Mouse (Mus musculus) forebrain, embryonic 12.5 days (tissue): ENCODE results near the gene Llgl1. TPM values are rescaled to one million over a fixed set of nuclear protein-coding genes. Genes with fewer than 3 reads are reported as not detected.

Source experiments
- ATAC-seq: fragments of 200-750 bp; cut with Nextera tagmentation; 2 replicates; pipeline ENCODE4 v1.8.0; 2017; ENCODE audit warnings: moderate TSS enrichment; ENCODE audit not compliant: low FRiP score
- H3K27ac ChIP-seq: fragments of 300-500 bp; sonication (generic); 2 replicates; pipeline ENCODE4 v1.5.1; 2016; ENCODE audit warnings: mild to moderate bottlenecking
- H3K27me3 ChIP-seq: fragments of 300-500 bp; sonication (generic); 2 replicates; pipeline ENCODE4 v1.6.1; 2016; ENCODE audit warnings: mild to moderate bottlenecking
- H3K36me3 ChIP-seq: fragments of 300-500 bp; sonication (generic); replicated peaks from 2 replicates; pipeline ENCODE4 v1.6.1; 2016; ENCODE audit warnings: mild to moderate bottlenecking
- H3K4me1 ChIP-seq: fragments of 300-500 bp; sonication (generic); 2 replicates; pipeline ENCODE4 v1.6.1; 2016
- H3K4me2 ChIP-seq: fragments of 300-500 bp; sonication (generic); 2 replicates; pipeline ENCODE4 v1.6.1; 2016; ENCODE audit warnings: mild to moderate bottlenecking, moderate library complexity
- H3K4me3 ChIP-seq: fragments of 300-500 bp; sonication (generic); replicated peaks from 2 replicates; pipeline ENCODE4 v1.5.1; 2016; ENCODE audit warnings: mild to moderate bottlenecking
- H3K9ac ChIP-seq: fragments of 300-500 bp; sonication (generic); 2 replicates; pipeline ENCODE4 v1.6.1; 2016; ENCODE audit warnings: mild to moderate bottlenecking
- H3K9me3 ChIP-seq: fragments of 300-500 bp; sonication (generic); 2 replicates; pipeline ENCODE4 v1.6.1; 2016
- whole genome bisulfite sequencing: fragments of 180-500 bp; shearing (Covaris S2); methylation state at CpG from one replicate; pipeline ENCODE4 v1.1.7; 2016; 5-methylcytosine and 5-hydroxymethylcytosine counted together
- microRNA-seq: library from miRNA; unstranded; fragments of <30 nt; microRNA quantifications from one replicate; pipeline ENCODE4, GENCODE M21; 2017
- polyA plus RNA-seq: library from polyadenylated mRNA; unstranded; fragments of >200 nt; fragmentation: Nextera tagmentation; extraction: Ambion mirVana; gene quantifications from 2 replicates; pipeline ENCODE4 v1.2.1, GENCODE M21; 2016

Gene Llgl1
- polyA plus RNA-seq, 1 experiment from 2014 or later, result 138 TPM

DNA sequence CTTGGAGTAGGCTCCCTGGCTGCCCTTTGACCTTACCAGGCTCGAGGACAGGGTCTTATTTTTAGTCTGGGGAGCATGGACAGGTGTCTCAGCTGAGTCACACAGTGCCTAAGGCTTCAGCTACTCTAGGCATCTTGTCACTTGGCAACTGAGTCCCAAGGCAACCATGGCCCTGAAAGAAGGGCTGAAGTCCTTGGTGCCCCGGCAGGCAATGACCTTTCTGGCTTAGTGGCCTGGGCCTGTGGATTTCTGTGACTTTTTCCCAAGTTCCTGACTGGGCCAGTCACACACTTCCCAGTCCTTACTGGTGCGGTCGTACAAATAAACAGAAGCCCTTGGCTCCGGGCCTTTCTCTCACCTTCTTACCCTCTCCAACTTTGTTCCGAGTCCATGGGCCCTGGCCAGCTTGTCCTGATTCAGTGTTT, 29.7 kb downstream of the Llgl1 start:
- Histone ChIP-seq H3K4me2 (peak overlapping the region; percentile 65), H3K4me1 (peaks cover 26% of the 10 kb centered on the region), H3K9me3 (no peaks in the 10 kb centered on the region), H3K9ac (0 out of 2 replicates have a peak overlapping the region, but pooled peaks have one; percentile 17), H3K36me3 (peaks cover 36% of the 10 kb centered on the region), H3K27me3 (no peaks in the 10 kb centered on the region), H3K27ac (no peak overlapping the region), H3K4me3 (peak overlapping the region; percentile 80)
- WGBS, result 78% methylated on average over 6 of the region's 6 CpGs
- ATAC-seq, result no peak

DNA sequence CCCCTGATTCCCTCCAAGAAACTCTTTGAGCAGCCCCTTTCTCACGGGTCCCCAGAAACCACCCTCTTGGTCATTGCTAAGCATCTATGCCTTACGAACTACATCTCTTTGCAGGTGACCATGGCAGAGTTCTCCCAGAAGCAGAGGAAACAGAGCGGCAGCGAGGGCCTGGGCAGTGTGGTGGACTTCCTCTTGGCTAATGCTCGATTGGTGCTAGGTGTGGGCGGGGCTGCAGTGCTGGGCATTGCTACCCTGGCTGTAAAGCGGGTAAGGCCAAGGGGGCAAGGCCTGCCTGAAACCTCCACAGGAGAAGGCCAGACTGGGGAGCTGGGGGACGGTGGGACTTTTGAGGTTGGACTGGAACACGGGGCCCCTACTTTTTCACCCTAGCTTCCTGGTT, 30.6 kb downstream of the Llgl1 start:
- 0 out of 2 replicates have a peak overlapping the region, but pooled peaks have one; percentile 17 for H3K9ac ChIP-seq
- no peak overlapping the region for H3K4me3 ChIP-seq
- no peak overlapping the region for H3K4me2 ChIP-seq
- ATAC-seq, result no peak
- H3K36me3 ChIP-seq, result peaks cover 27% of the 10 kb centered on the region
- 91% methylated on average over 9 of the region's 9 CpGs for WGBS
- no peak overlapping the region for H3K27ac ChIP-seq
- peaks cover 26% of the 10 kb centered on the region for H3K4me1 ChIP-seq
- no peaks in the 10 kb centered on the region for H3K9me3 ChIP-seq
- no peaks in the 10 kb centered on the region for H3K27me3 ChIP-seq

DNA sequence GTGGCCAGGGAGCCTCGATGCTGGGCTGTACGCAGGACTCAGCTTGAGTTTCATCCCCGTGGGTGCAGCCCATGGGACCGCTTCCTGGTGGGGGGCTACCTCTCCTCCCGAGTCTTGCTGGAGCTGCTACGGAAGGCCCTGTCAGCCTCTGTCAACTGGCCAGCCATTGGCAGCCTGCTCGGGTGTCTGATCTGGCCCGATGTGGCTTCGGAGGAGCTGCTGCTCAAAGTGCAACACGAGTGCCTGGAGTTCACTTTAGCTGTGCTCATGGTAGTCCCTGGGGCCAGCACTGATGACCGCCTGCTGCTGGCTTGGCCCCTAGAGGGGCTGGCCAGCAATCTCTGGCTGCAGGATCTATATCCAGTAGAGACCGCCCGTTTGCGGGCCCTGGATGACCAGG, 31.7 kb downstream of the Llgl1 start:
- no peak overlapping the region for H3K4me2 ChIP-seq
- no peak overlapping the region for H3K27ac ChIP-seq
- H3K9me3 ChIP-seq, result no peaks in the 10 kb centered on the region
- 93% methylated on average over 14 of the region's 14 CpGs for WGBS
- no peak overlapping the region for H3K4me3 ChIP-seq
- peaks cover 23% of the 10 kb centered on the region for H3K4me1 ChIP-seq
- ATAC-seq, result no peak
- no peak overlapping the region for H3K9ac ChIP-seq
- H3K36me3 ChIP-seq, result peaks cover 27% of the 10 kb centered on the region
- no peaks in the 10 kb centered on the region for H3K27me3 ChIP-seq

DNA sequence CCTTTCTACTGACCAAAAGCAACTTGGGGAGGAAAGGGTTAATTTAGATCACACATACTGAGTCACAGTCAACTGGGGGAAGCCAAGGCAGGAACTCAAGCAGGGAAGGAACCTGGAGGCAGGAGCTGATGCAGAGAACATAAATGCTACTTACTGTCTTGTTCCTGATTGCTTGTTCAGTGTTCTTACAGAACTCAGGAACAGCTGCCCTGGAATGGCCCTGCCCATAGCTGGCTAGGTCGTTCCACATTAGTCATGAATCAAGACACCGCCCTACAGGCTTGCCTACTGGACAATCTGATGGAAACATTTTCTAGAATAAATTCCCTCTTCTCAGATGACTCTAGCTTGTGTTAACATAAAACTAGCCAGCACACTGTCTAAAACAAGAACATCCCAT, 34.7 kb downstream of the Llgl1 start:
- no peak overlapping the region for H3K9ac ChIP-seq
- H3K27me3 ChIP-seq, result no peaks in the 10 kb centered on the region
- no peak overlapping the region for H3K4me2 ChIP-seq
- no peaks in the 10 kb centered on the region for H3K9me3 ChIP-seq
- peaks cover 5% of the 10 kb centered on the region for H3K4me1 ChIP-seq
- 89% methylated on average over 2 of the region's 2 CpGs for WGBS
- H3K4me3 ChIP-seq, result no peak overlapping the region
- H3K27ac ChIP-seq, result no peak overlapping the region
- ATAC-seq, result no peak
- H3K36me3 ChIP-seq, result peaks cover 28% of the 10 kb centered on the region

DNA sequence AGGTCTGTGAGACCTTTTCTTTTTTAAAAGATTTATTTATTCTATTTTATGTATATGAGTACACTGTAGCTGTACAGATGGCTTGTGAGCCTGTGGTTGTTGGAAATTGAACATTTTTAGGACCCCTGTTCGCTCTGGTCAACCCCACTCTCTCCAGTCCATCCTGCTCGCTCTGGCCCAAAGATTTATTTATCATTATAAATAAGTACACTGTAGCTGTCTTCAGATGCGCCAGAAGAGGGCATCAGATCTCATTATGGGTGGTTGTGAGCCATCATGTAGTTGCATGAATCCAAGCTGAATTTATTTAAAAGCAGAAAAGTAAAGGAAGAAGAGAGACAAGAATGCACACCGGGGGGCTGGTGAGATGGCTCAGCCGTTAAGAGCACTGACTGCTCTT, 35.7 kb downstream of the Llgl1 start:
- Histone ChIP-seq H3K4me3 (no peak overlapping the region), H3K27ac (no peak overlapping the region), H3K27me3 (no peaks in the 10 kb centered on the region), H3K36me3 (peaks cover 38% of the 10 kb centered on the region), H3K9ac (no peak overlapping the region), H3K9me3 (no peaks in the 10 kb centered on the region), H3K4me1 (no peaks in the 10 kb centered on the region), H3K4me2 (no peak overlapping the region)
- WGBS, result 81% methylated on average over 5 of the region's 5 CpGs
- ATAC-seq, result no peak

DNA sequence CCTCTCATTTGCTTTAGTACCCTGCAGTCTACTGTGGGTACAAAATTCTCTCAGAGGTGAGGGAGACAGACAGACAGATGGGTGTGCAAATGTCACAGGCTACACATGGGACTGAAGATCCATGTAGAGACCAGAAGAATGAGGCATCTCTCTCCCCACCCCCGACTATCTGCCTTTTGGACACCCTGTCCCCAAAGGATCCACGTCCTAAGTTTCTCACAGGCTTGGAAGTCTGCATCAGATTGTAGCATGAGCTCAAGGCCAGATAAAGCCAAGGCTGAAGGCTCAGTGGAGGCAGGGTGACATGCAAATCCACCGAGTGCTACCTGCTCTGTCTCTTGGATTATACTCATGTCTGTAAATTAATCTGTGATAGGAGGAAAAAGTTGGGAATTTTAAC, 37.0 kb downstream of the Llgl1 start:
- ATAC-seq, result no peak
- H3K4me1 ChIP-seq, result no peaks in the 10 kb centered on the region
- no peaks in the 10 kb centered on the region for H3K9me3 ChIP-seq
- no peaks in the 10 kb centered on the region for H3K27me3 ChIP-seq
- H3K36me3 ChIP-seq, result peaks cover 44% of the 10 kb centered on the region
- WGBS, result 90% methylated on average over 3 of the region's 3 CpGs
- no peak overlapping the region for H3K9ac ChIP-seq
- H3K4me3 ChIP-seq, result no peak overlapping the region
- no peak overlapping the region for H3K4me2 ChIP-seq
- no peak overlapping the region for H3K27ac ChIP-seq

DNA sequence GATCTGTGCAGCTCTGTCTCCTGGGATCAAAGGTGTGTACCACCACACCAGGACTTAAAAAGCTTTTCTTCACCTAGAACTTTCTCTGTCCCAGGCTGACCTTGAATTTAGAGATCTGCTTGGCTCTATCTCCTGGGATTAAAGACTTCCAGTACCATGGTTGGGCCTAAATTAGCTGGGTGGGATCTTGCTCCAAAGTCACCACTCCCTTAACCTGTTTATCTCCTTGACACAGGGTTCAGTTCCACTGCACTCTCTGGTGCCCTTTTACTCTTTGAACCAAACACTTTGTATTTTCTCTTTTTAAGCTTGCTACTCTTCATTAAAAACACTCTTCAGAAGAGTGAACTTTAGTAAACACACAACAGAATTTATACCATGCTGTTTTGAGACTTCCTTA, 37.9 kb downstream of the Llgl1 start:
- no peak overlapping the region for H3K4me2 ChIP-seq
- H3K9me3 ChIP-seq, result no peaks in the 10 kb centered on the region
- no peak overlapping the region for H3K4me3 ChIP-seq
- H3K27ac ChIP-seq, result no peak overlapping the region
- no peak overlapping the region for H3K9ac ChIP-seq
- no peaks in the 10 kb centered on the region for H3K4me1 ChIP-seq
- ATAC-seq, result no peak
- H3K36me3 ChIP-seq, result peaks cover 44% of the 10 kb centered on the region
- H3K27me3 ChIP-seq, result no peaks in the 10 kb centered on the region

DNA sequence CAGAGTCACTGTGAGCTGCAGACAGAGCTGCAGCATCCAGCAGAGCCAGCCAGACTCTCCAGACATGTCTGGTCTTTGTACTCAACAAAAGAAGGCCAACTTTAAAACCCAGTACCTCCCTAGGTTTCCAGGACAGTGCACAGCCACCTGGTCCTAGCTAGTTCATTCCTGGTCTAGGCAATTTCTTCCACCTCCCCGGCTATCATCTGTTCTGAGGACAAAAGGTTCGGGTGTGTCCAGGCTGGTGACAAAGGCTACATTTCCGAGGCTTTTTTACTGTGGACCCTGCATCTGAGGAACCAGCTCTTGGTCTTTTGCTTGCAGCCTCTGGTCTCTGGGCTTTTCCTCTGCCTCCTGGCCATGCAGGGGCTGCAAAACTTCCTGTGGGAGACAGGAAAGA, 40.8 kb downstream of the Llgl1 start:
- H3K4me2 ChIP-seq, result no peak overlapping the region
- no peaks in the 10 kb centered on the region for H3K9me3 ChIP-seq
- no peak overlapping the region for H3K4me3 ChIP-seq
- WGBS, result 76% methylated on average over 3 of the region's 3 CpGs
- peaks cover 62% of the 10 kb centered on the region for H3K36me3 ChIP-seq
- H3K27me3 ChIP-seq, result no peaks in the 10 kb centered on the region
- no peak overlapping the region for H3K27ac ChIP-seq
- no peak overlapping the region for H3K9ac ChIP-seq
- H3K4me1 ChIP-seq, result no peaks in the 10 kb centered on the region
- no peak for ATAC-seq

DNA sequence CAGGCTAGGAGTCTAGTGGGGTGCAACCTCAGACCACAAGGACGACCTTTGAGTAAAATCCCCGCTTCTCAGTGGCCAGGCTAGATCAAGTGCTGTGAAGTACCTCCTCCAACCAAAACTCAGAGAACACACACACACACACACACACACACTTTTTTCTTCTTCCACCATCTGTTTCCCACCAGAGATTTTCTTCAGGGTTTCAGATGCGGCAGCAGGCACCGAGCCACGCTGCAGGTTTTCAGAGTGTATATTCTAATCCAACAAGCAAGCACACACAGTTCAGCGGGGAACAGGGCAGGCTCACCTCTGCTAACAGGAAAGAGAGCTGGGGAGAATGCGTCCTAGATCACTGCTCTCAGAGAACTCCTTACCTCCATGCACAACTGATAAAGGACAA, 56.0 kb downstream of the Llgl1 start:
- no peaks in the 10 kb centered on the region for H3K4me1 ChIP-seq
- H3K27ac ChIP-seq, result no peak overlapping the region
- no peak for ATAC-seq
- H3K9ac ChIP-seq, result no peak overlapping the region
- H3K36me3 ChIP-seq, result peaks cover 83% of the 10 kb centered on the region
- no peak overlapping the region for H3K4me3 ChIP-seq
- no peaks in the 10 kb centered on the region for H3K9me3 ChIP-seq
- no peak overlapping the region for H3K4me2 ChIP-seq
- no peaks in the 10 kb centered on the region for H3K27me3 ChIP-seq
- 94% methylated on average over 7 of the region's 7 CpGs for WGBS

DNA sequence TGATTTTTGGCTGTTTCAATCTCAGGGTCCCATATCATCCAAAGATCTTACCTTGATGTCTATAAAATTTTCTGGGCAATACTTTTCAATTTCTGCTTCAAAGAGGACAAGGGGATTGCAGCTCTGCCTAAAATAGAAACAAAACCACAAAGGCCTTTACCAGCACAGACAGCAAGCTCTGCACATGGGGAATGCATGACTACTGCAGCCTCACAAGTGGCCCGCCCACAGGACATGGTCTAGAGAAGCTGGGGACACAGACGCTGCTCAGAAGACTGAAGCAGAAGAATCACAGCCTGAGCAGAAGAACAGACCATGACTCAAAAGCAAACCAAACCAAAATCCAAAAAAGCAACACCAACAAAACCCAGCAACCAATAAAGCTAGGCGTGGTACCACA, 62.2 kb downstream of the Llgl1 start:
- 93% methylated on average over 3 of the region's 3 CpGs for WGBS
- H3K4me3 ChIP-seq, result no peak overlapping the region
- no peaks in the 10 kb centered on the region for H3K9me3 ChIP-seq
- no peaks in the 10 kb centered on the region for H3K27me3 ChIP-seq
- no peak overlapping the region for H3K4me2 ChIP-seq
- H3K36me3 ChIP-seq, result peaks cover 50% of the 10 kb centered on the region
- H3K4me1 ChIP-seq, result no peaks in the 10 kb centered on the region
- no peak overlapping the region for H3K9ac ChIP-seq
- no peak for ATAC-seq
- H3K27ac ChIP-seq, result no peak overlapping the region

Small RNA genes lying within 50 kb of the gene (microRNA-seq; reads per million reads assigned to microRNA genes)
- 3.2 reads per million, percentile 8 among the genes with 10 or more reads in this experiment for gene Mir5100

Other genes with a start within 250 kb of the Llgl1 start
- gene Drg2, start 245.1 kb upstream of the Llgl1 start, polyA plus RNA-seq, result 99.7 and 101 TPM in 2 replicates
- 0.05 and 0.15 TPM in 2 replicates for gene Myo15, start 230.4 kb upstream of the Llgl1 start, polyA plus RNA-seq
- 28.3 and 34.6 TPM in 2 replicates for gene Alkbh5, start 163.3 kb upstream of the Llgl1 start, polyA plus RNA-seq
- gene Flii, start 27.5 kb downstream of the Llgl1 start, polyA plus RNA-seq, result 76.2 and 78.9 TPM in 2 replicates
- 15.4 and 17.9 TPM in 2 replicates for gene Mief2, start 28.7 kb downstream of the Llgl1 start, polyA plus RNA-seq
- gene Top3a, start 77.6 kb downstream of the Llgl1 start, polyA plus RNA-seq, result 20.5 and 21.1 TPM in 2 replicates
- 11.0 and 11.5 TPM in 2 replicates for gene Smcr8, start 77.8 kb downstream of the Llgl1 start, polyA plus RNA-seq
- 49.9 and 52.6 TPM in 2 replicates for gene Shmt1, start 112.0 kb downstream of the Llgl1 start, polyA plus RNA-seq
- 23.5 and 27.2 TPM in 2 replicates for gene Dhrs7b, start 130.9 kb downstream of the Llgl1 start, polyA plus RNA-seq
- 49.6 and 52.1 TPM in 2 replicates for gene Tmem11, start 179.5 kb downstream of the Llgl1 start, polyA plus RNA-seq
- 24.1 and 29.9 TPM in 2 replicates for gene Natd1, start 215.0 kb downstream of the Llgl1 start, polyA plus RNA-seq
- 40.5 and 43.7 TPM in 2 replicates for gene Map2k3, start 232.3 kb downstream of the Llgl1 start, polyA plus RNA-seq